Mouse (Mus musculus): ENCODE measurements around the gene B3galt6. TPM values are rescaled to one million over a fixed set of nuclear protein-coding genes. Genes with fewer than 3 reads are reported as not detected.

B3galt6 gene
- 16.1 and 16.4 TPM in 2 replicates for polyA plus RNA-seq (2015; fragmentation: Nextera tagmentation; extraction: Ambion mirVana)

GRCm38 (mm10) chr4:155992241-155992905 is at the start of gene B3galt6, which contains the start of gene Sdf4:
Gene B3galt6 (minus strand): TSS chr4:155992649.
Gene Sdf4 (plus strand): TSS chr4:155992872.
- Histone ChIP-seq H3K4me3 (peak within 1 kb of the TSS; percentile 71), H3K27me3 (no peaks in the 10 kb centered on the region), H3K36me3 (peaks cover 18% of the 10 kb centered on the region), H3K27ac (peak within 1 kb of the TSS; percentile 98), H3K9ac (peak within 1 kb of the TSS; percentile 74), H3K4me2 (peak within 1 kb of the TSS; percentile 96), H3K4me1 (peaks cover 26% of the 10 kb centered on the region), H3K9me3 (no peaks in the 10 kb centered on the region)
- under 1% methylated on average over 97 of the region's 99 CpGs for WGBS
- ATAC-seq (ENCODE audit: insufficient number of reproducible peaks, low FRiP score, low TSS enrichment, low read depth) = peak; percentile 78

- H3K4me2 ChIP-seq = peak overlapping the region; percentile 27; the same call in 1 of the 2 replicates
- H3K36me3 ChIP-seq = no peaks in the 10 kb centered on the region
- H3K4me1 ChIP-seq = peaks cover 35% of the 10 kb centered on the region
- no peak for ATAC-seq (ENCODE audit: insufficient number of reproducible peaks, low FRiP score, low TSS enrichment, low read depth)
- H3K4me3 ChIP-seq = peak overlapping the region; percentile 20; the same call in 1 of the 2 replicates
- peaks cover 25% of the 10 kb centered on the region for H3K27me3 ChIP-seq
- no peaks in the 10 kb centered on the region for H3K9me3 ChIP-seq
- no peak overlapping the region for H3K9ac ChIP-seq
- 11% methylated on average over 25 of the region's 25 CpGs for WGBS
- no peak overlapping the region for H3K27ac ChIP-seq
Observed at GRCm38 (mm10) chr4:156034901-156035300, 42.5 kb upstream of the B3galt6 start.

- no peaks in the 10 kb centered on the region for H3K9me3 ChIP-seq
- no peak overlapping the region for H3K27ac ChIP-seq
- H3K4me2 ChIP-seq = no peak overlapping the region
- no peak for ATAC-seq (ENCODE audit: insufficient number of reproducible peaks, low FRiP score, low TSS enrichment, low read depth)
- H3K4me1 ChIP-seq = peaks cover 35% of the 10 kb centered on the region
- peaks cover 25% of the 10 kb centered on the region for H3K27me3 ChIP-seq
- no peak overlapping the region for H3K9ac ChIP-seq
- H3K36me3 ChIP-seq = peaks cover 3% of the 10 kb centered on the region
- WGBS = 71% methylated on average over 4 of the region's 4 CpGs
- no peak overlapping the region for H3K4me3 ChIP-seq
Observed at GRCm38 (mm10) chr4:156034301-156034700, 41.9 kb upstream of the B3galt6 start.

GRCm38 (mm10) chr4:156033476-156034119 is 41.1 kb upstream of the B3galt6 start:
- Histone ChIP-seq H3K4me2 (no peak overlapping the region), H3K9ac (no peak overlapping the region), H3K4me1 (peaks cover 35% of the 10 kb centered on the region), H3K27ac (no peak overlapping the region), H3K36me3 (peaks cover 7% of the 10 kb centered on the region), H3K4me3 (no peak overlapping the region), H3K9me3 (no peaks in the 10 kb centered on the region), H3K27me3 (peaks cover 25% of the 10 kb centered on the region)
- ATAC-seq (ENCODE audit: insufficient number of reproducible peaks, low FRiP score, low TSS enrichment, low read depth) = no peak
- 59% methylated on average over 6 of the region's 6 CpGs for WGBS

- Histone ChIP-seq H3K36me3 (peaks cover 14% of the 10 kb centered on the region), H3K27me3 (peaks cover 25% of the 10 kb centered on the region), H3K4me1 (peaks cover 35% of the 10 kb centered on the region), H3K27ac (peak overlapping the region; percentile 95; the same call in 1 of the 2 replicates), H3K4me2 (no peak overlapping the region), H3K9me3 (no peaks in the 10 kb centered on the region), H3K9ac (no peak overlapping the region), H3K4me3 (no peak overlapping the region)
- no peak for ATAC-seq (ENCODE audit: insufficient number of reproducible peaks, low FRiP score, low TSS enrichment, low read depth)
- 79% methylated on average over 4 of the region's 4 CpGs for WGBS
Observed at GRCm38 (mm10) chr4:156032856-156033255, 40.4 kb upstream of the B3galt6 start.

- peak overlapping the region; percentile 66 for H3K4me2 ChIP-seq
- H3K27me3 ChIP-seq = peaks cover 25% of the 10 kb centered on the region
- H3K36me3 ChIP-seq = peaks cover 23% of the 10 kb centered on the region
- 0% methylated on average over 24 of the region's 24 CpGs for WGBS
- H3K9me3 ChIP-seq = no peaks in the 10 kb centered on the region
- peak overlapping the region; percentile 40 for H3K9ac ChIP-seq
- peaks cover 37% of the 10 kb centered on the region for H3K4me1 ChIP-seq
- H3K27ac ChIP-seq = peak overlapping the region; percentile 95
- H3K4me3 ChIP-seq = peak overlapping the region; percentile 55
- peak; percentile 80 for ATAC-seq (ENCODE audit: insufficient number of reproducible peaks, low FRiP score, low TSS enrichment, low read depth)
Observed at GRCm38 (mm10) chr4:156031593-156032391, 39.3 kb upstream of the B3galt6 start.

GRCm38 (mm10) chr4:156031255-156031592 is 38.8 kb upstream of the B3galt6 start:
- H3K27me3 ChIP-seq = peaks cover 23% of the 10 kb centered on the region
- no peaks in the 10 kb centered on the region for H3K9me3 ChIP-seq
- peaks cover 41% of the 10 kb centered on the region for H3K4me1 ChIP-seq
- WGBS = 4% methylated on average over 7 of the region's 7 CpGs
- no peak for ATAC-seq (ENCODE audit: insufficient number of reproducible peaks, low FRiP score, low TSS enrichment, low read depth)
- H3K27ac ChIP-seq = peak overlapping the region; percentile 95
- H3K9ac ChIP-seq = peak overlapping the region; percentile 40
- H3K36me3 ChIP-seq = peaks cover 28% of the 10 kb centered on the region
- H3K4me3 ChIP-seq = peak overlapping the region; percentile 55
- H3K4me2 ChIP-seq = peak overlapping the region; percentile 66

GRCm38 (mm10) chr4:156030651-156031118 is 38.2 kb upstream of the B3galt6 start:
- 50% methylated on average over 9 of the region's 9 CpGs for WGBS
- peaks cover 18% of the 10 kb centered on the region for H3K27me3 ChIP-seq
- peak overlapping the region; percentile 66 for H3K4me2 ChIP-seq

GRCm38 (mm10) chr4:156028580-156028979 is 36.1 kb upstream of the B3galt6 start:
- Histone ChIP-seq H3K27me3 (no peaks in the 10 kb centered on the region), H3K4me1 (peaks cover 39% of the 10 kb centered on the region), H3K4me2 (no peak overlapping the region), H3K4me3 (no peak overlapping the region), H3K9ac (no peak overlapping the region), H3K27ac (no peak overlapping the region), H3K36me3 (peaks cover 36% of the 10 kb centered on the region), H3K9me3 (no peaks in the 10 kb centered on the region)
- WGBS = 95% methylated on average over 7 of the region's 7 CpGs
- ATAC-seq (ENCODE audit: insufficient number of reproducible peaks, low FRiP score, low TSS enrichment, low read depth) = no peak

More at GRCm38 (mm10) chr4:156030651-156031118, 38.2 kb upstream of the B3galt6 start:
- peaks cover 47% of the 10 kb centered on the region for H3K4me1 ChIP-seq
- ATAC-seq (ENCODE audit: insufficient number of reproducible peaks, low FRiP score, low TSS enrichment, low read depth) = no peak
- no peaks in the 10 kb centered on the region for H3K9me3 ChIP-seq
- peak overlapping the region; percentile 40 for H3K9ac ChIP-seq
- H3K4me3 ChIP-seq = peak overlapping the region; percentile 55
- H3K27ac ChIP-seq = peak overlapping the region; percentile 95
- H3K36me3 ChIP-seq = peaks cover 33% of the 10 kb centered on the region

- peak within 1 kb of the TSS; percentile 61 for H3K27ac ChIP-seq
- H3K9ac ChIP-seq = no peak within 1 kb of the TSS; the same call in 1 of the 2 replicates
- peaks cover 44% of the 10 kb centered on the region for H3K36me3 ChIP-seq
- no peaks in the 10 kb centered on the region for H3K27me3 ChIP-seq
- no peak within 1 kb of the TSS for H3K4me2 ChIP-seq
- H3K4me1 ChIP-seq = peaks cover 25% of the 10 kb centered on the region
- no peak within 1 kb of the TSS for H3K4me3 ChIP-seq
- H3K9me3 ChIP-seq = no peaks in the 10 kb centered on the region
- WGBS = 45% methylated on average over 4 of the region's 4 CpGs
- no peak for ATAC-seq (ENCODE audit: insufficient number of reproducible peaks, low FRiP score, low TSS enrichment, low read depth)
Observed at GRCm38 (mm10) chr4:156026013-156026412, 33.6 kb upstream of the B3galt6 start, which contains the start of gene Tnfrsf18. Gene Tnfrsf18 (plus strand): TSS chr4:156026164.

- WGBS = 81% methylated on average over 7 of the region's 7 CpGs
- no peak overlapping the region for H3K27ac ChIP-seq
- H3K4me2 ChIP-seq = no peak overlapping the region
- H3K36me3 ChIP-seq = peaks cover 46% of the 10 kb centered on the region
- peaks cover 14% of the 10 kb centered on the region for H3K4me1 ChIP-seq
- ATAC-seq (ENCODE audit: insufficient number of reproducible peaks, low FRiP score, low TSS enrichment, low read depth) = no peak
- H3K9ac ChIP-seq = no peak overlapping the region
- H3K4me3 ChIP-seq = no peak overlapping the region
- H3K9me3 ChIP-seq = no peaks in the 10 kb centered on the region
- H3K27me3 ChIP-seq = no peaks in the 10 kb centered on the region
Observed at GRCm38 (mm10) chr4:156024184-156024583, 31.7 kb upstream of the B3galt6 start.

Measured in limb, embryonic 15.5 days (tissue).